Mouse (Mus musculus) cerebellum, adult 18-20 months (tissue): ENCODE data around the gene Tmem263.

Experiments used
- DNase-seq, 2 experiments: peaks; one replicate each; pipeline ENCODE4 v3.0.0; 2021

Gene Tmem263

DNA sequence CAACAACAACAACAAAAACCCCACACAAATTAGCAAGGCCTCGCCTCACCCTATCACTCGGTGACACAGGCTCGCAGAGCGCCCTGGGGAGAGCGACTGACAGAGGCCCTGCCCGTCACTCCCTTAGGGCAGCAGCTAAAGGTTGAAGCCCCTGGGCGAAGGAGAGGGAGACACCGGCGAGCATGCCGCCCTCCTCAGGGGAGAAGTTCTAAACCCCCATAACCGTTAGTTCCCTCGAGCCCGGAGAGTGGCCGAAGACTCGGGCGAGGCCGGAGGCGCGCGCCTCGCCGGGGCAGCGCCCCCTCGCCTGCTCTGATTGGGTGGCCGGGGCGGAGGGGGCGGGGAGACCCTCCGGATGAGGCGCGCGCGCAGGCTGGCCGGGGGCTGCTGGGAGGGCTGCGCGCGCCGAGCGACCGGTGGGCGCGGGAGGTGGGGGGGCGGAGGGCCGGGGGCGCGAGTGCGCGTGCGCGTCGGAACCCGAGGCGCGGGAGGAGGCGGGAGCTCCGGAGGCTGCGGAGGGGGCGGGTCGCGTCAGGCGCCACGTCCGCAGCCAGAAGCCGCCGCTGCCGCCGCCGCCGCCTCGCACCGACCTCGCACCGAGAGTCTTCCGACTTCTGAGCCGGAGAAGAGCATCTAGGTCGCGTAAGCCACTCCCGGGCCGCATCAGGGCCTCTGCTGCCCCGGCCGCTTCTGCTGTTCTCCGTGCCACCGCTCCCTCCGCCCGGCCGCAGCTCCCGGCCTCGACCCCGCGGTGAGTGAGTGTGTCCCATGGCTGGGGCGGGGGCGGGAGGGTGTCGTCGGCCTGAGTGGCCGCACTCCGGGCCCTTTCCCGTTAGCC, at the start of gene Tmem263, which contains the start of gene Fhl4:
Gene Tmem263, plus strand, starts transcription at position 381 of the 838 bp plus-strand sequence.
Gene Fhl4, minus strand, starts transcription at position 249 of the 838 bp plus-strand sequence.
- peak; percentile 69 to 83 for DNase-seq

GRCm38 (mm10) chr10:85054876-85055275, 47.6 kb upstream of the Tmem263 start:
- no peak for DNase-seq

DNA sequence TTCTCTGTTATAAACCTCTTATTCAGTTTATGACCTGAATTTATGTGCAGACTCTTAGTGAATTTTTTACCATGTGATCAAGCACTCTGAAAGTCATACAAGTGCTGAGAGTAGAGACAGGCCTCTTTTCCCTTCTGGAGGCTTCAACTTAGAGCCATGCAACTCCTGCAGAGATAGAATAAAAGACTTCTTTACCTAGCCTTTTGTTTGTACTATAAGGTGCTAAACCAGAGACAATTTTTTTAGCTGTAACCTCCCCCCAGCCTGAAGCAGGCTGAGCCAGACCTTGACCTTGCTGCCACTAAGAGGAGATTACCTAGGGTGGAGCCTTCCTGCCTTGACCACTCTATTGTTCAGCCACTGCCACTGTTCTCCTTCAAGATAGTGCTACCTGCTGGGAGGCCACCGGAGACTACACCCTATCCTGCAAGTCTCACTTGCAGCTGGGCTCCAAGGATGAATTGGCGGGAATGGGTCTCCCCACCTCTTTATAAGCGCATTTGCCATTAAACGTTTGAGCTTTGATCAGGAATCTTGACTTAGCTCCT, 30.7 kb upstream of the Tmem263 start:
- no peak for DNase-seq

- peak in 1 of 2 experiments; percentile 34 for DNase-seq
These were observed 586 bp upstream of the Tmem263 start for GRCm38 (mm10) chr10:85101841-85102240.

- DNase-seq: peak; percentile 32 to 40
These were observed 858 bp downstream of the Tmem263 start for GRCm38 (mm10) chr10:85103085-85103885.

DNA sequence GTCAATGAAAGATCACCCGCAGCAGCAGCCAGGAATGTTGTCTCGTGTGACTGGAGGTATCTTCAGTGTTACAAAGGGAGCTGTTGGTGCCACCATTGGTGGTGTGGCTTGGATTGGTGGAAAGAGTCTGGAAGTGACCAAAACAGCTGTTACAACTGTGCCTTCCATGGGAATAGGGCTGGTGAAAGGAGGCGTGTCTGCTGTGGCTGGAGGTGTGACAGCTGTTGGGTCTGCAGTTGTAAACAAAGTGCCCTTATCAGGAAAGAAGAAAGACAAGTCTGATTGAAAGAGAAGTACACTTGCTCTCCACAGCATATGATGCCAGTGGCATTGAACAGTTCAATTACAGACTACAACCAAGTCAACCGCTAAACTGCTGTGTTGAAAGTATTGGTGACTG, 12.0 kb downstream of the Tmem263 start:
- no peak for DNase-seq

- no peak for DNase-seq
These were observed 22.8 kb downstream of the Tmem263 start for GRCm38 (mm10) chr10:85125184-85125583.

DNA sequence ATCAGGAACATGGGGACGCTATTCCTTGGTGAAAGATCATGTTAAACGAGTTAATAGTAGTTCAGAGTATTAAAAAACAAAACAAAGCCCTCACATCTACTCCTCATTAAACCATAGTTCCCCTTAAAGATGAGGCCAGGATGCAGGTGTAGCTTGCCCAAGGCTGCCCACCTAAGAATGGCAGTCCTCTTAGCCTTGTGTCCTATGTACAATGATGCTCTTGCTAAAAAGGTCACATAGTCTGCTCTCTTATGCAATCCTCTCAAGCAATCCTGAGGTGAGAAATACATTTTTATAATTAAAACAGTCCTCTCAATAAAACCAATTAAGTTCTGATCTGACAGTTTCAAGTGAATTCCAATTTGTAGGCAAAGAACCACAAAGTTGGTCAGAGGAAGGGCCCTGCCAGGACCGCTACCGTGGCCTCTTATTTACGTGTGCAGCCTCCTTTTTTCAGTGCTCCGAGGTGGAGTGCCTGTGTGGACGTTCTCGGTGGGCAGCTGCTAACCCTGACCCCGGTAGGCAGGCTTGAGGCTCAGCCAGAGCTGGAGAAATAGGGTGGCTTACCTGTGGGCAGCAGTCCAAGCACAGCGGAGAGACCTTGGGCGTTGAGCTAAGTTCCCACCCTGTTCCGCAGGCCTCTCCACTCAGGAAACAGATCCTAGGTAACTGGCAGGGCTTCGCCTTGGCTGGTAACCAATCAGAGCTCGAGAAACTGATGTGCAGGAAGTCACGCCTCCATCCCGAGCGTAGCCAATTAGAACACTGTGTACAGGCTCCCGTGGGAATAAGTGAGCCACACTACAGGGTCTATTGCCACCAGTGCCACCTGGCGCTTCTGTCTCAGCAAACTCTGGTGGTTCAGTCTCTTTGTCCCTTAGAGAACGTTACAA, 25.2 kb downstream of the Tmem263 start, which contains the start of gene Mterf2:
Gene Mterf2, minus strand, starts transcription at position 633 of the 893 bp plus-strand sequence.
- peak; percentile 93 to 98 for DNase-seq

- DNase-seq: peak in 1 of 2 experiments; percentile 16
These were observed 26.0 kb downstream of the Tmem263 start for GRCm38 (mm10) chr10:85128453-85128852.

GRCm38 (mm10) chr10:85136573-85136972, 34.1 kb downstream of the Tmem263 start:
- no peak for DNase-seq

GRCm38 (mm10) chr10:85141465-85141864, 39.0 kb downstream of the Tmem263 start:
- DNase-seq: no peak

- DNase-seq: peak; percentile 58 to 60
These were observed 43.9 kb downstream of the Tmem263 start for GRCm38 (mm10) chr10:85146282-85146681.

- no peak for DNase-seq
These were observed 46.8 kb downstream of the Tmem263 start for GRCm38 (mm10) chr10:85149226-85149625.

DNA sequence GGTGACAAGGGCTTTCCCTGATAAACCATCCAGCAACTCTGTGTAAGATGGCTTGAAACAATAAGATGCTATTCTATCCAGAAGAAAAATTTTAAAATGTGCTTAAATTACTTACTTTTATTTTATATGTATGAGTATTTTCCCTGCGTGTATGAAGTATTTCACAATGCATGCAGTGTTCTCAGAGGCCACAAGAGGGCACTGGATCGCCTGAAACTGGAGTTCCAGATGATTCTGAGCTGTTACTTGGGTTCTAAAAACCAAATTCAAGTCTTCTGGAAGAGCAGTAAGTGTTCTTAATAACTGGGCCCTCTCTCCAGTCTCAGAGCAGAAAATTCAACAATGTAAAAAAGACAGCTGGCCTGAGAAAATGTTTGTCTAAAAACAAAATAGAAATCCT, 51.8 kb downstream of the Tmem263 start:
- peak; percentile 76 to 81 for DNase-seq

- DNase-seq: no peak
These were observed 55.0 kb downstream of the Tmem263 start for GRCm38 (mm10) chr10:85157451-85157850.

- DNase-seq: no peak
These were observed 57.7 kb downstream of the Tmem263 start for GRCm38 (mm10) chr10:85159989-85160619.

GRCm38 (mm10) chr10:85161745-85162351, 59.4 kb downstream of the Tmem263 start:
- peak in 1 of 2 experiments; percentile 44 for DNase-seq

- DNase-seq: no peak
These were observed 62.4 kb downstream of the Tmem263 start for GRCm38 (mm10) chr10:85164791-85165190.

GRCm38 (mm10) chr10:85165306-85165705, 62.9 kb downstream of the Tmem263 start:
- DNase-seq: no peak
